Mouse (Mus musculus): ENCODE measurements around the gene Mstn.

Mstn gene

DNA sequence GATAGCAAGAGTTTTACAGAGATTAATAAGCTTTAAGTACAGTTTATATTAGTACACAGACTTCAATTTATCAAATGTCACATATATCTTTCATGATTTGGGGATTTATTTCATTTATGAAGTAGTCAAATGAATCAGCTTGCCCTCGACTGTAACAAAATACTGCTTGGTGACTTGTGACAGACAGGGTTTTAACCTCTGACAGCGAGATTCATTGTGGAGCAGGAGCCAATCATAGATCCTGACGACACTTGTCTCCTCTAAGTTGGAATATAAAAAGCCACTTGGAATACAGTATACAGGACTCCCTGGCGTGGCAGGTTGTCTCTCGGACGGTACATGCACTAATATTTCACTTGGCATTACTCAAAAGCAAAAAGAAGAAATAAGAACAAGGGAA, at the start of gene Mstn:
Mstn (plus strand) TSS at position 301 of the 400 bp plus-strand sequence.
- DNase-seq, result no peak

DNA sequence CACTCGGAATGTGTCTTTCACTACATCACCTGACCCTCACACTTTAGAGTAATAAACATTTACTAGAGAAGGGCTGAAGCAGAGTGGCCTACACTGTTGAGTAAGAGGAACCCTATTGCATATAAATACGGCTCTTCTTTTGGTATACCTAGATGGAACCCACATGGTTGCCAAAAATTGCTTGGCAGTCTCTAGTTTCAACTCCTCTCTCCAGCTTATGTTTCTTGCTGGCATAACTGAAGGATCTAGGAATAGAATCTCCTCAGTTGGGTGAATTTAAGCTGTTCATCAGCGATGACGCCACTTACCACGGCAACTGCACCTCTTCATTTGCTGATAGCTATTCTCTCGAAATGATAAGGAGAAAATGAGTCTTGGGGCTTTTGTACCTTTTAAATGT, 46.7 kb upstream of the Mstn start:
- DNase-seq, result no peak

DNA sequence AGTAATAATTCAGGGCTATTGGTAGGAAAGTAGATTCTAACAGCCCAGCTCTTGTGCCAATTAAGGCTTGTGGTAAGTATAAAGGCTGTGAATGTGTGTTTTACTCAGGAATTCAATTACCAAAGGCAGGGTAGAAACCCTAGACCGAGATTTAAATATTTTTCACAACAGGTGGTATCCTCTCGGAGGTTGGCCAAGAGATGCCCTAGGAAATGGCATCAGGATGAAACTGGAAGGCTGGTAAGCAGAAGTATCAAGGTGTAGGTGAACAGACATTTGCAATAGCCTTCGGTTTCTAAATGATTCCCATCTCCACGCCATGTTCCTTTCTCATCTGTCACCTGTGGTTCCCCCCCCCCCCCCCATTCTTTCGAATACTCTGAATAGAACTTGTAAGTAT, 45.8 kb upstream of the Mstn start:
- DNase-seq, result peak in 1 of 2 experiments; percentile 18

DNA sequence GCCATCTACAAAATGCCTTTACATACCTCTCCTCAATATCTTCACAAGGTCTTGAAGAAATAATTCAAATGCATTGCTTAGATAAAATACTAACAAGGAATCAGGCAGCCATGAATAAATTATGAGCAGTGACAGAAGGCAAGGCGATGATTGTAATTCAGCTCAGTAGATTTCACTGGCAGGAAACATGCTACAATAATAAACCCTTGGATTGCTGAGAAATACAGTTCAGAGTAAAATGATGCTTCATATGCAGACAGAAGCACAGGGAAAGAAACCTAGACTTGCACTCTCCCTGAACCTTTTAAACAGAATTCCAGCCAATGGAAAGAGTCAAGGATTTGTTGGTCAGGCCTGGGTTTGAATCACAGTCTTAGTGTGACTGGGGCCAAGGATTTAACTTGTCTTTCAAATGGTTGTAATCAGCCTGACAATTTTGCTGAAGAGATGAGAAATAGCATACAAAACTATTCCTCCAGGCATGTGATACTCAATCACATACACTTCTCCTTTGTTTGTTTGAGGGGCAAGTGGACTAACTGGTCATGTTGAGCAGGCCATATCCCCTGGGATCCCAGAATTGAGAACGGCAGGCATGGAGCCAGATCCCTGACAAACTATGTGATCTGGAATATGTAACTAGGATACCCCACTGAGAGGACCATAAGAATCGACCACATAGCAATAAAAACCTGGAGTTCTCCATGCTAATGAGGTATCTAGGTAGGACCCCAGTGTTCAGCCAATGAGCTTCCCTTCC, 42.5 kb upstream of the Mstn start:
- no peak for DNase-seq

DNA sequence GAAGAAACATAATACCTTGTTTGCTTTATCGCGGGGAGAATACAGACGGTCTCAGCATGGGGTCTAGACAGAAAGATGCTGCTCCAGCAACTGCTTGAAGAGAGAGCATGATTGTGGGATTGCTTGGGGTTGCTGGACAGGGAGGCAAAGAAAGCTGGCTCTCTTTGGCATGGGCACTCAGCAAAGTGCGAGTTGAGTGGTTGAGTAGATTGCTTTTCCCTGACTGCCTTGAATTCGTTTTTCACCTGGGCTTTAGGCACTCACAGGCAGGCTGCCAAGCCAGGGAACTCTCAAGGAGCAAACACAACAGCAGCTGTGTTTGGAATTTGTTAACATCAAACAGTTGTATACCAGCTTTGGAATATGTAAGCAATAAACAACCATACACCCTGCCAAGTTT, 41.4 kb upstream of the Mstn start, which contains the start of gene 1700019D03Rik:
1700019D03Rik (minus strand) TSS at position 101 of the 400 bp plus-strand sequence.
- DNase-seq, result no peak

DNA sequence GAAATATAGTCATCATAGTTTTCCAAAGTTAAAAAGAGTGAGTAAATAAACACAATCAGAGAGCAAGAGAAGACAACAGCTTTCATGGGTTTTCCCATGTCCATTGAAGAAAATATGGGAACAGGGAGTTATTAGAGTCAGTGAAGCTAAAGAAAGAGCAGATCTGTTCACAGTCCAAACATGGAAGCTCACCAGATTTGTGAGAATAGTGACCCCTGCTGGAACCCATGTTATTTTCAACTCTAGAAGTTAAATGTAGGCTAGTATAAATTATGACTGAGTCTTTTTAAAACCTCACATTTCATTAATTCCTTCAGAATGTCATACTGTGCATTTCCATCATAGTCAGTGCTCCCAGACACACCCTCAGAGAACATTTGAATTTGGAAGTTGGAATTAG, 28.9 kb upstream of the Mstn start:
- peak; percentile 32 to 40 for DNase-seq

DNA sequence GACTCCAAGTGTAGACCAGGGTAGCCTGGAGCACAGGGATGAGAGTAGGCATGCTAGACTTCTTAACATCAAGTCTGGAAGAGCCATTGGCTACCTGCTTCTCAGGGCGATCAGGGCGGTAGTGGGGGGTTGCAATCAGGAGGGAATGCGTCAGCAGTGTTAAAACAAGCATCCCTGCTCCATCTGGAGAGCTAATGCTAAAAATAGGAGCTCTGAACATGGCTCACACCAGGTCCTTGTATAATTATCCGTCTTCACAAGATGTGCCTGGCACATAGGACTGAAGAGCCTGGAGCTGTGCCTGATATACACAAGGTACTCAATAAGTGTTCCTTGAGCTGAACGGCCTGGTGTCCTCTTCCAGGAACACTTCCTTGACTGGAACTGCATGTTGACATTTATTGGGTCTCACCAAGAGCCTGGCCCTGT, 24.0 kb upstream of the Mstn start:
- DNase-seq, result peak; percentile 52 to 63

DNA sequence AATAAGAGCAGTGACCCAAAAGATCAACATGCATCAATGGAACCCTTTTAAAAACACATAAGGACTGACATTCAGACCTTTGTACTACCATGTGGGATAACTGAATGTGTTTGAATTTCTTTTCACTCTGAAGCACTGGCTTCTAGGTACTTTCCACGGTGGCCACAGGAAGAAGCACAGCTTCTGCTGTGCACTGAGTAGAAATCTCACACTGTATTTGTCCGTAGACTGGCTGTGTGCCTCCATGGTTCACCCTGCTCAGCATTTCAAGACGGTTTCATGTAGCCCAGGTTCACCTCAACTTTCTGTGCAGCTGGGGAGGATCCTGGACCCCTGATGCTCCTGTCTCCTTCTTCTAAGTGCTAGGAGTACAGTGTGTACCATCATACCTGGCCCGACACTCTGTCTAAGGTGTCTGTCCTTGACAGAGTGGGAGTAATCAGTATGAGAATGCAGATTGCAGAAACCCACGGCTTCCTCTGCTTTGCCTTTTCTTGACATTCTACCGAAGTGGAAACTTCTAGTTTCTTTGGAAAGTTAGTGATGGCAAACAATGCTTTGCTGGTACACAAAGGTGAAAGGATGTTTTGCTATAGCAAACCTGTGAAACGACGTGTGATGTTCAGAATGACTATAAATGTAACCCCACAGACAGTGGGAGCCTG, 11.5 kb upstream of the Mstn start:
- DNase-seq, result no peak

DNA sequence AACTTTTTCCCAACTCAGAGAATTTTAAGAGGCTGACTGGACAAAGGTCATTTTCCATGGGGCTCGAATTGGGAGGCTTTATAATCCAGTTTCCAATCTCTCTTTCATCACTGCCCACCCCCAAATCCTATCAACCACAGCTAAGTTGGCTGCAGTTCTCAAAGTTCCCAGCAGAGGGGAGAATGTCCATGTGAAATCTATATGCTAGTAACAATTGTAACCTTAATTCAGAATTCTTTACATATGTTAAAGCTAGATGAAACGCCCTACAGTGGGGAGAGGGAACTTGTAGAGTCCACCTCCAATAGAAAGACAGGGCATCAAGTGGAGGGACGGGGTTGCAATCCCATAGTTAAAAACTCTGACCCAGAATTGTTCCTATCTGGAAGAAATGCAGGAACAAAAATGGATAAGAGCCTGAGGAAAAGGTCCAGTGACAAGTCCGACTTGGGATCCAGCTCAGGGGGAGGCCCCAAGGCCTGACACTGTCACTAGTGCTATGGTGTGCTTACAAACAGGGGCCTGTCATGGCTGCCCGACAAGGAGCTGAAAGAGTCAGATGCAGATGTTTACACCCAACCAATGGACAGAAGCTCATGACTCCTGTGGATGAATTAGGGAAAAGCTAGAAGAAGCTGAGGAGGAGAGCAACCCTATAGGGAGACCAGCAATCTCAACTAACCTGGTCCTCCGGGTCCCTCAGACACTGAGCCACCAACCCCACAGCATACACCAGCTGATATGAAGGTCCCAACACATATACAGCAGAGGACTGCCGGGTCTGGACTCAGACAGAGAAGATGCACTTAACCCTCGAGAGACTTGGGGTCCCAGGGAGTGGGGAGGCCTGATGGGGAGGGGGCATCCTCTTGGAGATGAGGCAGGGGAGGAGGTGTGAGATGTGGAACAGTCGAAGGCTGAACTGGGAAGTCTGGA, 8.1 kb upstream of the Mstn start:
- peak; percentile 57 to 72 for DNase-seq

DNA sequence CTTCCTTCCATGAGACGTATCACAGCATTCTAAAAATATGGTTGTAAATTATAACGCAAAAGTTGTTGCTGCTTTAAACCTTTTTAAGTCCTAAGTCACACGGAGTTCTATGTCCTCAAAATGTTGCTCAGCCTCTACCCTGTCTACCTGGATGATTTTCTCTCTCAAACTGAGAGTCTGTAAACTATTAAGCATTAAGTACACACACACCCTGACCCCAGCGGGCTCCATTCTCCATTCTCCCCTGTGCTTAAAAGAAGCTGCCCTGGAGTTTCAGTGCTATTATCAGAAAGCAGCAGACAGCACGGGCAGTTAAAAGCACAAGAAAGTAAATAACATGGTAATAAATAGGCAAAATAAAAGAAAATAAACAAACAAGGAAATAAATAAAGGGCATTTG, 2.3 kb upstream of the Mstn start:
- no peak for DNase-seq

DNA sequence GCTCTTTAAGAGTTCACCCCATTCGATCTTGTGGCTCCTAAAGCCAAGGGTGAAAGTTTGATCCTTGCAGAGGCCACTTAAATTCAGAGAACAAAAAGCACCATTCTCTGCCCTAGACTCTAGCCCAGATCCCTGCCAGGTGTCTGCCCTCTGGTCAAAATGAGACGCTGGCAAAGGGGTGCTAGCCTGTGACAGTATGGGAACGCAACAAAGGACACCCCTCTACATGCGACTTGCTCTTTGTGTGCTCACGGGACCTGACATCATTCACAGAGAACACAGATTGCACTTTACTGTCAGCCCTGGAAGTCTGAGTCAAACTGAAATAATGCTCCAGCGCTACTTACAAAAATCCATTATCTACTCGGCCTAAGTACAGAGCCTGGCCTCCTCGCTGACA, 941 bp upstream of the Mstn start:
- DNase-seq, result no peak

DNA sequence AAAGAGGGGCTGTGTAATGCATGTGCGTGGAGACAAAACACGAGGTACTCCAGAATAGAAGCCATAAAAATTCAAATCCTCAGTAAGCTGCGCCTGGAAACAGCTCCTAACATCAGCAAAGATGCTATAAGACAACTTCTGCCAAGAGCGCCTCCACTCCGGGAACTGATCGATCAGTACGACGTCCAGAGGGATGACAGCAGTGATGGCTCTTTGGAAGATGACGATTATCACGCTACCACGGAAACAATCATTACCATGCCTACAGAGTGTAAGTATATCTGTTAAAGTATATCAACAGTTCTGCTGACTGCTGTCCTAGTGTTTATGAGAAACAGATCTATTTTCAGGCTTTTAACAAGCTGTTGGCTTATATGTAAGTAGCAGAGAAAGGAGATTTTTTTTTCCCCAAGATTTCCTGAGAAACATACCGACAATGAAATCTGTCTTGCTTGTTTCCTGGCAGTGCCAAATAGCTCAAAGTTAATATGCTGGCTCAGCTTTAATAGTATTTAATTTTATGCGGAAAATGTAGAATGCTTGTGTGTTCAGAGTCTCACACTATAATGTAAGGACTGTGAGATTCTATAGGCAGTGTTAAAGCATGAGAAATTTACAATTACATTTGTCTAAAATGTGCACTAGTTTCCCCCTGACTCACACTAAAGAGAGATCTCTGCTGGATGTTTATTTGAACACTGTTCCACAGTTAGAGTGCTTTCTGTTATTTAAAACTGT, 600 bp downstream of the Mstn start:
- DNase-seq, result no peak

DNA sequence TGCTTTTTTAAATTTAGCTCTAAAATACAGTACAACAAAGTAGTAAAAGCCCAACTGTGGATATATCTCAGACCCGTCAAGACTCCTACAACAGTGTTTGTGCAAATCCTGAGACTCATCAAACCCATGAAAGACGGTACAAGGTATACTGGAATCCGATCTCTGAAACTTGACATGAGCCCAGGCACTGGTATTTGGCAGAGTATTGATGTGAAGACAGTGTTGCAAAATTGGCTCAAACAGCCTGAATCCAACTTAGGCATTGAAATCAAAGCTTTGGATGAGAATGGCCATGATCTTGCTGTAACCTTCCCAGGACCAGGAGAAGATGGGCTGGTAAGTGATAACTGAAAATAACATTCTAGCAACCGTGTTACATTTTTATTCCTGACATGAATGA, 2.5 kb downstream of the Mstn start:
- DNase-seq, result no peak

DNA sequence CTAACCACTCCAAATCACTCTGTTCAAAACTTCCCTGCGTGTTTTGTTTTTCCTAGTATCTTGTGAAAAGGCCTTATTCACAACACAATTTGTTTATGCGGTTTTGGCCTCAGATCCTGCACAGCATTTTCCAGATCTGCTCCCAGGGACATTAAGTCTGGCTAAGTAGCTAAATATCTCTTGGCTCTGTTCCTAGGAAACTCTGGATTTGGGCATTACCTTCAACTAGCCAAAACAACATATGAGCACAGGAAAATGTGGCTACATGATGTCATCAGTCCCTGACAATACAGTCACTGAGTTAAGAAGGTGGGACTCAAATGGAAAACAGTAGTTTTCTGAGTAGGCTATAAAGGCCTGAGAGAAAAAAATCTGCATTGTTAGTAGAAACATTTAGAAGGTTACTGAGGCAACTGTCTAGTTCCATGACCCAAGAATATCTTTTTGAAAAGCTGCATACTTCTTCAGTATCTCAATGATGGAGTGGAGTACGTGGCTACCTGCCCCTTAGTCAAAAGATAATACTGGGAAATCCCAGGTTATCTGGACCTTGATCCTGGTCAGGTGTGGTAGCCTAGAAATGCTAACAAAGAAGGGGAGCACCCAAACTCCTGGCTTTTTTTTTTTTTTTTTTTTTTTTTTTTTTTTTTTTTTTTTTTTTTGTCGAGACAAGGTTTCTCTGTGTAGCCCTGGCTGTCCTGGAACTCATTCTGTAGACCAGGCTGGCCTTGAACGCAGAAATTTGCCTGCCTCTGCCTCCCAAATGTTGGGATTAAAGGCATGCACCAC, 8.5 kb downstream of the Mstn start:
- DNase-seq, result no peak

DNA sequence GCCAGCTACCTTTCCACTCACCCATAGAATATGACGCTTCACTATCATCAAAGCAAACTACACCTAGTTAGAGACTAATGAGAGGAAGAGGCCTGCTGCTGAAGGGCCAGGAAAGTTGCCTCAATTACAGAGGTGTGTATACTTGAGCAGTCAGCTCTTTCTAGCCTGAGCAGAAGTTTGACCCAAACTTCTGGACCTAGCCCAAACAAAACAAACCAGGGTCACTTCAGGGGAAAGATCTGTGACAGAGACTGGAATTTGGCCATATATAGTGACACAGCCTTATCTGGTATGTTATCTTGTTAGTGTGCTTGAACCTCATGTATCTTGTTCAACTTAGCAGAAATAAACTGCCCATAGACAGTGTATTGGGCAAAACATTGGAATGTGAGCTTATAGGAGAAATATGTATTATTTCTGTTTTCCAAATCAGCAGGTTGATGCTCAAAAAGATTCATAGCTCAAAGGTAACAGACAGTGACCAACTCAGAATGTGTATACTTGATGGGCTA, 9.3 kb downstream of the Mstn start:
- DNase-seq, result no peak

DNA sequence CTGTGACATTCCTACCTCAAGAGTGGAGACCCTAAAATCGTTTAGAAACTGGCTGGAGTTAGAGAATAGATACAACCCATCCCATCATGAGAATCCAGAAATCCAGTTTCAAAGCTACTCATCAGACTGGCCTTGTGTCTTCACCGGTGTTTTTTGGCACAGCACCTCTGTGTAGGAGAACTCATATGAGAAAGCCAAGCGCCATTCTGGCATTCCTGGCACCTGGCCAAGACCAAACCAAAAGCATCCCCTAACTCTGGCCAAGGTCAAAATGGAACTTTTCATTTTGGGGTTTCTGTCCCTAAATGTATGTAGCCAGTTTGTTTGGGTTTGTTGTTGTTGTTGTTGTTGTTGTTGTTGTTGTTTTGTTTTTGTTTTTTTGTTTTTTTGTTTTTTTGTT, 15.2 kb downstream of the Mstn start:
- peak; percentile 14 to 31 for DNase-seq

DNA sequence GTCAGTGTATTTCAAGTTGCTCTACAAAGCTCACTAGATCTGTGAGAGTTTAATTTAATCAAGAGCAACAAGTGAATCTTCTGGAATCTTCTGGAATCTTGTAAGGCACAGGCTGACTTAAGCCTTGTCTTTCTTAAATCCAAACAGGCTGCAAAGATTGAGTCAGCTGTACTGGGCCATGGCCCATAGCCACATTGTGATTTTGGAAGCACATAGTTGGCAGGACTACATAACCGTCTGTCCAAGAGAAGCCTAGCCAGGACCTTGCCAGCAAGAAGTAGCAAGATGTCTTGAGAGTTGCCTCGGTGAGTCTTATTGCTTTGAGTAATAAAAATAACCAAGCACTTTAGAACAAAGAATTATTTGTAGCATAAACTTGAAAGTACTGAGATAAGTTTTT, 18.4 kb downstream of the Mstn start:
- DNase-seq, result peak; percentile 31

DNA sequence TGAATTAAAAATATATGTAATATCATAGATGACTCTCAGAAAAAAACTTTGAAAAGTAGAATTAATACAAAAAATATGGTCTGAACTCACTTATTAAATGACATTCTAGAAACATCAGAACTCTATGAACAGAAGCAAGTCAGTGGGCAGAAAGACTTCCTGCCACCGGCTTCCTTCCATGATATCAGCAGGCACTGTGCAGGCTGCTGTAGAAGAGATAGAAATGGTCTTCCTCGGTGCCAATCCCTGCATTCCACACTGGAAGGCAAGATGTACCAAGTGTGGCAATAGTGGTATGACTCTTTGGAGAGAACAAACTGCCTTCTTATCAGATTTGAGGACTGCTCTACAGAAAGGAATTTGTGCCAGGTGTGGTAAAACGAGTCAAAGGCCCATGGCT, 19.2 kb downstream of the Mstn start:
- DNase-seq, result no peak

DNA sequence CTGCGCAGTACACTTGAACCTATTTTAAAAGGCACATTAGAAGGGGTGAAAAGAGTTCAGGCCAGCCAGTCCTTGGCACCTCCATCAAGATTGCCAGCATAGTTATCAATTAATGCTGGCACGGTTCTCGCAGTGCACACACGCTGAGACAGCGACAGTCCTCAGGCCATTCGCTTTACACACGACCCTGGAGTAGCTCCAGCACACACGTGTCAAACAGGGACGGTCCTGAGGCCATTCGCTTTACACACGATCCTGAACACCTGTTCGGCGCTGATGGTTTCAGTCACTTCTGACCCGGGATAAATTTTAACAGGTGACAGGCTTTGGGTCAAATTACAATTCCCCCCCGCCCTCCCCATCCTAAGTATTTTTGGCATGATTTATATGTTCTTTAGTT, 23.8 kb downstream of the Mstn start:
- DNase-seq, result no peak

DNA sequence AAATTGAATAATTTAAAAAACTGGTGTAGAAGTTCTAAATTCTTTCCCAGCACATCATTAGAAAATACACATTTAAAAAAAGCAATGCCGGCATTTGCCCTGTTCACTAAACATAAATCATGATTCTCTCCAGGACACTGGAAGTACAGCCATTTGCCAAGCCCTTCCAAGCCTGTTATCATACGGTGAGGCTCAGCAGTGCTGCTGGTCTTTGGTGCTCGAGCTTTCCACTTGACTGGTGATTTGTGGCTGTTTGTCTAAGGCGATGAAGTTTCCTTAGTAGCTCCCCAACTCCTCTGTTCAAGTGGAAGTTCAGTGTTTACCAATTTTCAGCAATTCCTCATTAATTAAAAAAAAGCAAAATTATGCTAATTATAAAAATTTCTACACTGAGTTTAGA, 24.6 kb downstream of the Mstn start:
- DNase-seq, result no peak

DNA sequence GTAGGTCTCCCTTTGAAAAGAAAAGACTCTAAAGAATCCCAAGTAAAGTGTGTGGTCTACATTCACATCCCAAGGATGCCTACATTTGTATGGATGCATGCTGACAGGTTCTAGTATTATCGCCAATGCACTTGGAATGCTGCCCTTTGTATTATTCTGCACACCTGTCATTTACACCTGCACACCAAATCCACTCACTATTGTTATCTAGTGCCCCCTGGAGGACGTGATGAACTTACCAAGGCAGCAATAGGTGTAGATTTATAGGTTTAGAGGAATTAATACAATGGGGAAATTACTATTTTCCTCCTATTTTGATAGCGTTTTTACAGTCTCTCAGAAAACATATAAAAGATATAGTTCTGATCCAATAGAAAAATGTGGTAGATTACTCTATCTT, 31.7 kb downstream of the Mstn start:
- peak; percentile 56 to 60 for DNase-seq

DNA sequence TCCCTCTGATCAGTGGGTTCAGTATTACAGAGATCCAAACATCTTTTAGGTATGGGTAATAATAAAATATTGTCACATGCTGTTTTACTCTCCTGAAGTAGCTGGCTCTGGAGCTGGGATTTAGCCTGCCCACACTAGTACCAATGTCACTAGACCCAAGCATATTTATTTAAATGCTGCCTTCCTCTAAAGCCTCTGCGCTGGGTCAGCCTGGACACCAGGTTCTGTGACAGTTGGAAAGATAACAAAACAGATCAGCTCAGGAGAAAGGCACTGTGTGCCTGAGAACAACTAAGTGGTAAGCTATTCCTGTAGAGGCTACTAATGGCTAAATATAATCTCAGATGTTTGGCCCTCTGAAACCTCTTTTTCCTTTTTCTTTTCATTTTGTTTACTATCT, 49.1 kb downstream of the Mstn start:
- DNase-seq, result no peak

Data from cerebellum, adult 18-20 months (tissue).